Mouse (Mus musculus) v-Abl transformed pro-B cells (cell line): ENCODE data around the gene Bola2.

Experiments used
- in situ Hi-C, 2 experiments: fragments of 400-800 bp; cut with MboI; formaldehyde crosslinking; loops; one replicate each; pipeline ENCODE4 v1.15.1; 2025; ENCODE audit not compliant: unreplicated experiment in 2 of 2

Bola2 gene

DNA sequence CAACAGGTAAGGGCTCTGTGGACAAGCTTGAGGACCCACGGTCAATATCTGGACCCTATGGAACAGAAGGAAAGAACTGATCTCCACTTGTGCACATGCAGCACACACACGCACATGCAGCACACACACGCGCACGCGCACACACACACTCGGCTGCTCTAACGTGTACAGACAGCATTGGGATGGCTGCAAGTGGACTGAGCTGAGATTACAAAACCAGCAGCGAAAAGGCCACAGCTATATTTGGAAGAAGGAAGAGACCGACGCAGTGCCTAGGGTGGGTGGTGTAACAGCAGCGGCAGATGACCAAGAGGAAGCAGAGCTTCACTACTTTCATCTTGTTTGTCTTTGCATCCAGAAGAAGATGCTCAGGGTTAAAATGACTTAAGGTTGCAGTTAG, 50.9 kb downstream of the Bola2 start:
- in situ Hi-C loops: no loop called here

DNA sequence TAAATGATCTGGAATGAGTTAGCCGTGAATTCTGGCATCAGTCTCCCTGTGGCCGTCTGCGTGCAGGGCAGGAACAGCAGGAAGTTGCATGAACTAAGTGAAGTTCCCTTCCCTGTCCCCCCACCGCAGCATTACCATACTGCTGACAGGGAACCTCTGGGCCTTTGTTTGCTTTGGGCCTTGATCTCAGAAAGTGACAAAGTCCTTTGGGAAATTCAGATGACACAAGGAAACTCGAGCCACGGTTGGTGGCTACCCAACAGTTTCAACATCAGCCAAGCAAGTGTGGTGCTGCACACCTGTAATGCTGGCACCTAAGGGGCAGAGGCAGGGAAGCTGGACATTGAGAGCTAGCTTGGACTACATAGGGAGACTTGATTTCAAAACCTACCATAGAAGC, 51.6 kb downstream of the Bola2 start:
- in situ Hi-C loops: no loop called here

DNA sequence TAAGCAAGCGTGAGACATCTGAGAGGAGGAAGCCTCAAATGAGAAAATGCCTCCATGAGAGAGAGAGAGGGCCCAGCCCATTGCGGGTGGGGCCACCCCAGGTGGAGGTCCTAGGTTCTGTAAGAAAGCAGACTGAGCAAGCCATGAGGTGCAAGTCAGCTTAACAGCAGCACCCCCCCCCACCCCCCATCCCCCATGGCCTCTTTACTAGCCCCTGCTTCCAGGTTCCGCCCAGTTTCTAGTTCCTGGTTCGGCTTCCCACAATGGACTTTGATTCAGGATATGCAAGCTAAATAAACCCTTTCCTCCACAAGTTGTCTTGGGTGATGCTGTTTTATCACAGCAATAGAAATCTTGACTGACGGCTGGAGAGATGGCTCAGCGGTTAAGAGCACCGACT, 53.6 kb downstream of the Bola2 start:
- in situ Hi-C loops: no loop called here
